Mouse (Mus musculus) T-helper 2 cell (primary cell): ENCODE measurements around the gene Dtnbp1.

Source experiments
- in situ Hi-C: fragments of 300-600 bp; cut with MboI, MseI; formaldehyde crosslinking; loops from one replicate; pipeline ENCODE4 v1.15.1; 2025; ENCODE audit warnings: high pct_unique_total_duplicates

Gene Dtnbp1

GRCm38 (mm10) chr13:45001911-45002615 is at the start of gene Dtnbp1:
TSS of gene Dtnbp1 (minus strand) at chr13:45002147.
- in situ Hi-C loops, result no loop called here

GRCm38 (mm10) chr13:45049261-45050020 is 47.5 kb upstream of the Dtnbp1 start:
- in situ Hi-C loops, result no loop called here

GRCm38 (mm10) chr13:45043466-45043865 is 41.5 kb upstream of the Dtnbp1 start:
- in situ Hi-C loops, result no loop called here

GRCm38 (mm10) chr13:45040741-45041140 is 38.8 kb upstream of the Dtnbp1 start:
- in situ Hi-C loops, result no loop called here

GRCm38 (mm10) chr13:45040195-45040594 is 38.2 kb upstream of the Dtnbp1 start:
- in situ Hi-C loops, result no loop called here

GRCm38 (mm10) chr13:45036417-45036816 is 34.5 kb upstream of the Dtnbp1 start:
- in situ Hi-C loops, result no loop called here

- in situ Hi-C loops, result loop anchor here (5.0 kb wide), 1 partner anchor 443 kb away; no protein-coding TSS in a partner anchor
Observed at GRCm38 (mm10) chr13:45034759-45035158, 32.8 kb upstream of the Dtnbp1 start.

GRCm38 (mm10) chr13:45033360-45033759 is 31.4 kb upstream of the Dtnbp1 start:
- in situ Hi-C loops, result loop anchor here (5.0 kb wide), 1 partner anchor 444 kb away; no protein-coding TSS in a partner anchor

- in situ Hi-C loops, result loop anchor here (5.0 kb wide), 1 partner anchor 445 kb away; no protein-coding TSS in a partner anchor
Observed at GRCm38 (mm10) chr13:45032484-45032883, 30.5 kb upstream of the Dtnbp1 start.

GRCm38 (mm10) chr13:45031748-45032147 is 29.8 kb upstream of the Dtnbp1 start:
- in situ Hi-C loops, result loop anchor here (5.0 kb wide), 1 partner anchor 446 kb away; no protein-coding TSS in a partner anchor

- in situ Hi-C loops, result loop anchor here (5.0 kb wide), 1 partner anchor 446 kb away; no protein-coding TSS in a partner anchor
Observed at GRCm38 (mm10) chr13:45031314-45031713, 29.4 kb upstream of the Dtnbp1 start.

GRCm38 (mm10) chr13:45030830-45031229 is 28.9 kb upstream of the Dtnbp1 start:
- in situ Hi-C loops, result loop anchor here (5.0 kb wide), 1 partner anchor 446 kb away; no protein-coding TSS in a partner anchor

GRCm38 (mm10) chr13:45029791-45030190 is 27.8 kb upstream of the Dtnbp1 start:
- in situ Hi-C loops, result loop anchor here (5.0 kb wide), 1 partner anchor 448 kb away; no protein-coding TSS in a partner anchor

- in situ Hi-C loops, result no loop called here
Observed at GRCm38 (mm10) chr13:45026291-45026690, 24.3 kb upstream of the Dtnbp1 start.

GRCm38 (mm10) chr13:45024821-45025220 is 22.9 kb upstream of the Dtnbp1 start:
- in situ Hi-C loops, result no loop called here

- in situ Hi-C loops, result no loop called here
Observed at GRCm38 (mm10) chr13:45023356-45024150, 21.6 kb upstream of the Dtnbp1 start.

GRCm38 (mm10) chr13:45008150-45008549 is 6.2 kb upstream of the Dtnbp1 start:
- in situ Hi-C loops, result no loop called here

- in situ Hi-C loops, result no loop called here
Observed at GRCm38 (mm10) chr13:45007726-45008125, 5.8 kb upstream of the Dtnbp1 start.

- in situ Hi-C loops, result no loop called here
Observed at GRCm38 (mm10) chr13:45006483-45006882, 4.5 kb upstream of the Dtnbp1 start.

GRCm38 (mm10) chr13:45005861-45006260 is 3.9 kb upstream of the Dtnbp1 start:
- in situ Hi-C loops, result no loop called here

- in situ Hi-C loops, result no loop called here
Observed at GRCm38 (mm10) chr13:45004987-45005592, 3.1 kb upstream of the Dtnbp1 start.
